Mouse (Mus musculus) kidney, embryonic 16.5 days (tissue): ENCODE data around the gene Mcm8. TPM values are rescaled to one million over a fixed set of nuclear protein-coding genes. Genes with fewer than 3 reads are reported as not detected.

Source experiments
- polyA plus RNA-seq: library from polyadenylated mRNA; unstranded; fragments of >200 nt; fragmentation: Nextera tagmentation; extraction: Ambion mirVana; gene quantifications from 2 replicates; pipeline ENCODE4 v1.2.1, GENCODE M21; 2015

Gene Mcm8
- polyA plus RNA-seq, 1 experiment from 2014 or later: 13.8 TPM

Other genes starting within 250 kb of the Mcm8 start
- gene Gpcpd1, start 228.4 kb upstream of the Mcm8 start, polyA plus RNA-seq: 25.6 and 30.8 TPM in 2 replicates
- 13.0 and 14.5 TPM in 2 replicates for gene Shld1, start 129.2 kb upstream of the Mcm8 start, polyA plus RNA-seq
- gene Chgb, start 34.9 kb upstream of the Mcm8 start, polyA plus RNA-seq: 4.9 and 9.7 TPM in 2 replicates
- gene Trmt6, start 86 bp upstream of the Mcm8 start, polyA plus RNA-seq: 25.0 and 28.7 TPM in 2 replicates
- 5.0 and 5.7 TPM in 2 replicates for gene Crls1, start 30.5 kb downstream of the Mcm8 start, polyA plus RNA-seq
- gene Lrrn4, start 64.8 kb downstream of the Mcm8 start, polyA plus RNA-seq: 1.0 and 1.7 TPM in 2 replicates
- gene Fermt1, start 129.8 kb downstream of the Mcm8 start, polyA plus RNA-seq: 13.7 and 15.8 TPM in 2 replicates